ENCODE assay signal across 12 mouse cellular contexts in genomic region chr3:146681696-146682095, GRCm38 (mm10). TPM values are rescaled to one million over a fixed set of nuclear protein-coding genes. Genes with fewer than 3 reads are reported as not detected.
DNase-seq lines count a peak whose midpoint lies in the region; ATAC-seq and TF ChIP-seq lines count a peak whose summit lies in the region.
"Had no signal": no experiment of that assay in that cellular context is flagged by ENCODE, and none has a peak within 500 bp of the region (broad histone marks: within the 10 kb centered on the region; RNA-seq: fewer than 3 reads in every experiment).

No protein-coding gene starts in this region.

- H3K4me1 ChIP-seq in forebrain, embryonic 12.5 days: peaks cover 17% of the 10 kb centered on the region
- H3K4me1 ChIP-seq in forebrain, embryonic 10.5 days: peaks cover 25% of the 10 kb centered on the region
- peaks cover 5% of the 10 kb centered on the region; the same call in 1 of the 2 replicates for H3K4me1 ChIP-seq in lung, embryonic 14.5 days (ENCODE audit: insufficient read depth)
- peaks cover 10% of the 10 kb centered on the region for H3K4me1 ChIP-seq in heart, postnatal 0 days (ENCODE audit: control insufficient read depth, insufficient read depth)
- H3K4me1 ChIP-seq in neural tube, embryonic 13.5 days (replicated peaks): peaks cover 17% of the 10 kb centered on the region; the same call in 1 of the 2 replicates

- WGBS in forebrain, embryonic 12.5 days: 76% methylated on average over 8 of the region's 8 CpGs
- WGBS in forebrain, embryonic 10.5 days: 93% methylated on average over 8 of the region's 8 CpGs
- 61% methylated on average over 8 of the region's 8 CpGs for WGBS in lung, embryonic 14.5 days
- WGBS in heart, postnatal 0 days: 47% methylated on average over 8 of the region's 8 CpGs
- whole genome bisulfite sequencing in neural tube, embryonic 13.5 days: 66% methylated on average over 8 of the region's 8 CpGs

- no peak for DNase-seq in forebrain, embryonic 10.5 days (ENCODE audit: extremely low spot score, low spot score)
- DNase-seq in lung, embryonic 14.5 days: peak; percentile 37
- DNase-seq in lung, postnatal 14 days: no peak
- DNase-seq in heart, postnatal 0 days (ENCODE audit: low spot score): no peak
- no peak for DNase-seq in adrenal gland, postnatal 4 days (ENCODE audit: low spot score in 2 of 2)
- no peak for DNase-seq in left cerebral cortex, adult 8-10 months (ENCODE audit: low spot score in 2 of 2)

- TF ChIP-seq EP300 in heart, postnatal 0 days (IDR thresholded peaks at IDR 0.05; ENCODE audit: low read depth): no peak

- H3K9me3 ChIP-seq in forebrain, embryonic 12.5 days: no peaks in the 10 kb centered on the region
- no peaks in the 10 kb centered on the region for H3K9me3 ChIP-seq in forebrain, embryonic 10.5 days
- H3K9me3 ChIP-seq in lung, embryonic 14.5 days (ENCODE audit: low read depth, low read length): no peaks in the 10 kb centered on the region
- H3K9me3 ChIP-seq in heart, postnatal 0 days (replicated peaks; ENCODE audit: control insufficient read depth, low read length): no peaks in the 10 kb centered on the region
- no peaks in the 10 kb centered on the region for H3K9me3 ChIP-seq in neural tube, embryonic 13.5 days

- peak overlapping the region; percentile 41; the same call in 1 of the 2 replicates for H3K4me2 ChIP-seq in forebrain, embryonic 12.5 days
- peak overlapping the region; percentile 55 for H3K4me2 ChIP-seq in lung, embryonic 14.5 days
- peak overlapping the region; percentile 57 for H3K4me2 ChIP-seq in heart, postnatal 0 days (ENCODE audit: low read depth, low read length)
- peak overlapping the region; percentile 48 for H3K4me2 ChIP-seq in neural tube, embryonic 13.5 days

- H3K36me3 ChIP-seq in forebrain, embryonic 12.5 days (replicated peaks): no peaks in the 10 kb centered on the region
- H3K36me3 ChIP-seq in forebrain, embryonic 10.5 days (replicated peaks): no peaks in the 10 kb centered on the region
- no peaks in the 10 kb centered on the region for H3K36me3 ChIP-seq in lung, embryonic 14.5 days (ENCODE audit: insufficient read depth)
- no peaks in the 10 kb centered on the region for H3K36me3 ChIP-seq in heart, postnatal 0 days (replicated peaks; ENCODE audit: control insufficient read depth, insufficient read depth, low read length)
- H3K36me3 ChIP-seq in neural tube, embryonic 13.5 days: no peaks in the 10 kb centered on the region

- no peak overlapping the region for H3K27ac ChIP-seq in forebrain, embryonic 12.5 days
- H3K27ac ChIP-seq in forebrain, embryonic 10.5 days: no peak overlapping the region
- H3K27ac ChIP-seq in lung, embryonic 14.5 days (ENCODE audit: low read depth): no peak overlapping the region
- H3K27ac ChIP-seq in heart, postnatal 0 days (ENCODE audit: low read depth): peak overlapping the region; percentile 73
- H3K27ac ChIP-seq in neural tube, embryonic 13.5 days (replicated peaks): no peak overlapping the region

- no peak for ATAC-seq in forebrain, embryonic 12.5 days (ENCODE audit: low FRiP score)
- no peak for ATAC-seq in lung, embryonic 14.5 days (ENCODE audit: insufficient read depth)
- no peak for ATAC-seq in heart, postnatal 0 days (ENCODE audit: insufficient read depth, low read depth)
- ATAC-seq in neural tube, embryonic 13.5 days (ENCODE audit: low read depth): no peak

- H3K9ac ChIP-seq in forebrain, embryonic 12.5 days: no peak overlapping the region
- H3K9ac ChIP-seq in lung, embryonic 14.5 days: no peak overlapping the region; the same call in 1 of the 2 replicates
- peak overlapping the region; percentile 64; the same call in 1 of the 2 replicates for H3K9ac ChIP-seq in heart, postnatal 0 days (replicated peaks; ENCODE audit: low read depth, low read length)
- no peak overlapping the region for H3K9ac ChIP-seq in neural tube, embryonic 13.5 days

- peaks cover 18% of the 10 kb centered on the region for H3K27me3 ChIP-seq in forebrain, embryonic 12.5 days
- H3K27me3 ChIP-seq in forebrain, embryonic 10.5 days (ENCODE audit: poor library complexity, severe bottlenecking): peaks cover 33% of the 10 kb centered on the region
- no peaks in the 10 kb centered on the region for H3K27me3 ChIP-seq in lung, embryonic 14.5 days (ENCODE audit: insufficient read depth, low read length)
- no peaks in the 10 kb centered on the region for H3K27me3 ChIP-seq in heart, postnatal 0 days (ENCODE audit: control insufficient read depth, insufficient read depth, low read length)
- H3K27me3 ChIP-seq in neural tube, embryonic 13.5 days: peaks cover 12% of the 10 kb centered on the region

- no peak for TF ChIP-seq CTCF in lung, embryonic 14.5 days (IDR thresholded peaks at IDR 0.05; ENCODE audit: low read depth)
- no peak for TF ChIP-seq CTCF in heart, postnatal 0 days (IDR thresholded peaks at IDR 0.05; ENCODE audit: low read depth)

- H3K4me3 ChIP-seq in forebrain, embryonic 12.5 days (replicated peaks): no peak overlapping the region
- H3K4me3 ChIP-seq in forebrain, embryonic 10.5 days: no peak overlapping the region
- H3K4me3 ChIP-seq in lung, embryonic 14.5 days (ENCODE audit: low read depth, low read length): no peak overlapping the region
- peak overlapping the region; percentile 33 for H3K4me3 ChIP-seq in heart, postnatal 0 days (ENCODE audit: low read depth, low read length)
- H3K4me3 ChIP-seq in neural tube, embryonic 13.5 days: peak overlapping the region; percentile 25; the same call in 1 of the 2 replicates

RNA-seq across cellular contexts. Expression of gene Samd13, which starts 3.7 kb away (rescaled TPM):
- 0.91 and 1.1 TPM in 2 replicates for polyA plus RNA-seq in forebrain, embryonic 12.5 days (2016; fragmentation: Nextera tagmentation; extraction: Ambion mirVana)
- polyA plus RNA-seq in forebrain, embryonic 10.5 days (2016; fragmentation: Nextera tagmentation; extraction: Ambion mirVana): 0.62 and 1.2 TPM in 2 replicates
- 0.66 and 1.2 TPM in 2 replicates for polyA plus RNA-seq in lung, embryonic 14.5 days (2014; fragmentation: Nextera tagmentation; extraction: Ambion mirVana)
- total RNA-seq in heart, postnatal 0 days (2014; rRNA removed; ENCODE audit: low replicate concordance): 0.42 and 3.6 TPM in 2 replicates
- polyA plus RNA-seq in heart, postnatal 0 days (2015; fragmentation: Nextera tagmentation; extraction: Ambion mirVana): 1.8 and 2.8 TPM in 2 replicates
- polyA plus RNA-seq in neural tube, embryonic 13.5 days (2015; fragmentation: Nextera tagmentation; extraction: Ambion mirVana): 0.61 and 0.65 TPM in 2 replicates
- total RNA-seq in adrenal gland, postnatal 4 days (2021): 1 to 10 TPM; 1.5 TPM
- under 1 TPM; 0.23 to 0.49 (median 0.45) TPM for total RNA-seq in left cerebral cortex, adult 8-10 months (2022)
- total RNA-seq: neutrophil, adult 5-6 weeks had no signal
- polyA plus RNA-seq: testis, adult 2 months had no signal

RNA-seq across cellular contexts. Expression of gene 4930503B20Rik, which starts 30.6 kb away (rescaled TPM):
- not detected in 2 replicates for polyA plus RNA-seq in forebrain, embryonic 12.5 days (2016; fragmentation: Nextera tagmentation; extraction: Ambion mirVana)
- polyA plus RNA-seq in forebrain, embryonic 10.5 days (2016; fragmentation: Nextera tagmentation; extraction: Ambion mirVana): not detected in 2 replicates
- not detected in 2 replicates for polyA plus RNA-seq in lung, embryonic 14.5 days (2014; fragmentation: Nextera tagmentation; extraction: Ambion mirVana)
- not detected in 2 replicates for total RNA-seq in heart, postnatal 0 days (2014; rRNA removed; ENCODE audit: low replicate concordance)
- polyA plus RNA-seq in heart, postnatal 0 days (2015; fragmentation: Nextera tagmentation; extraction: Ambion mirVana): 0.22 TPM in 1 of 2 replicates, not detected in the other
- polyA plus RNA-seq in neural tube, embryonic 13.5 days (2015; fragmentation: Nextera tagmentation; extraction: Ambion mirVana): not detected in 2 replicates
- not detected for total RNA-seq in adrenal gland, postnatal 4 days (2021)
- not detected for total RNA-seq in left cerebral cortex, adult 8-10 months (2022)
- total RNA-seq: adrenal gland, postnatal 10 days had no signal
- polyA plus RNA-seq: frontal cortex, adult 2 months had no signal

Comparison
In these comparisons a context has a peak if more than half of its experiments do, and no peak if none do; other contexts are left out.
1. H3K4me3 ChIP-seq: peak in heart, postnatal 0 days (single experiment) and neural tube, embryonic 13.5 days (single experiment); none in forebrain, embryonic 12.5 days (single experiment), forebrain, embryonic 10.5 days (single experiment) and lung, embryonic 14.5 days (single experiment).
2. Peak in every context shown above with its lines, with median percentiles within 50 percentile points of each other: H3K4me2 ChIP-seq.